Mouse (Mus musculus) hindbrain, postnatal 0 days (tissue): ENCODE measurements around the gene Cfap299. TPM values are rescaled to one million over a fixed set of nuclear protein-coding genes. Genes with fewer than 3 reads are reported as not detected.

Source experiments
- ATAC-seq: fragments of 200-750 bp; cut with Nextera tagmentation; 2 replicates; pipeline ENCODE4 v1.8.0; 2017; ENCODE audit warnings: mild to moderate bottlenecking, moderate TSS enrichment, moderate library complexity
- DNase-seq: peaks from one replicate; pipeline ENCODE4 v3.0.0-alpha.2; 2015; ENCODE audit warnings: low spot score
- H3K27ac ChIP-seq: fragments of 300-500 bp; sonication (generic); 2 replicates; pipeline ENCODE4 v1.5.1; 2014; ENCODE audit warnings: mild to moderate bottlenecking
- H3K27me3 ChIP-seq: fragments of 300-500 bp; sonication (generic); 2 replicates; pipeline ENCODE4 v1.6.1; 2014; ENCODE audit warnings: low read length, mixed read lengths; ENCODE audit not compliant: insufficient read depth
- H3K36me3 ChIP-seq: fragments of 300-500 bp; sonication (generic); 2 replicates; pipeline ENCODE4 v1.6.1; 2014; ENCODE audit warnings: low read length, mixed read lengths; ENCODE audit not compliant: insufficient read depth
- H3K4me1 ChIP-seq: fragments of 300-500 bp; sonication (generic); 2 replicates; pipeline ENCODE4 v1.6.1; 2014; ENCODE audit warnings: antibody characterized with exemption, low read length, mixed read lengths; ENCODE audit not compliant: insufficient read depth
- H3K4me2 ChIP-seq: fragments of 300-500 bp; sonication (generic); 2 replicates; pipeline ENCODE4 v1.6.1; 2014; ENCODE audit warnings: low read depth, mild to moderate bottlenecking, low read length, moderate library complexity, mixed read lengths
- H3K4me3 ChIP-seq: fragments of 300-500 bp; sonication (generic); 2 replicates; pipeline ENCODE4 v1.5.1; 2014; ENCODE audit warnings: low read length
- H3K9ac ChIP-seq: fragments of 300-500 bp; sonication (generic); replicated peaks from 2 replicates; pipeline ENCODE4 v1.6.1; 2014; ENCODE audit warnings: mild to moderate bottlenecking, low read length, moderate library complexity, mixed read lengths
- H3K9me3 ChIP-seq: fragments of 300-500 bp; sonication (generic); 2 replicates; pipeline ENCODE4 v1.6.1; 2016; ENCODE audit warnings: low read length, mixed read lengths
- CTCF ChIP-seq: IDR thresholded peaks from 2 replicates; pipeline ENCODE4 v1.5.1; 2016; ENCODE audit warnings: antibody characterized with exemption, control low read depth, low read depth
- WGBS: fragments of 180-500 bp; shearing (Covaris S2); extraction: QIAGEN DNeasy Blood & Tissue Kit; methylation state at CpG from one replicate; pipeline ENCODE4 v1.1.7; 2014; 5-methylcytosine and 5-hydroxymethylcytosine counted together
- polyA plus RNA-seq: library from polyadenylated mRNA; unstranded; fragments of >200 nt; fragmentation: Nextera tagmentation; extraction: Ambion mirVana; gene quantifications from 2 replicates; pipeline ENCODE4 v1.2.1, GENCODE M21; 2015
- total RNA-seq: library from RNA; depleted of rRNA; stranded (reverse); fragments of >200 nt; gene quantifications from 2 replicates; pipeline ENCODE4 v1.2.3, GENCODE M21; 2014; rRNA removed

Gene Cfap299
- total RNA-seq (1.0 TPM in 1 of 2 replicates, not detected in the other), polyA plus RNA-seq (2.3 and 3.5 TPM in 2 replicates)

GRCm38 (mm10) chr5:98328848-98329624 is at the start of gene Cfap299:
Gene Cfap299, plus strand, starts transcription at chr5:98329304.
- H3K27ac ChIP-seq = no peak within 1 kb of the TSS
- DNase-seq = peak; percentile 83
- TF ChIP-seq CTCF = peak; percentile 98
- H3K9ac ChIP-seq = 0 out of 2 replicates have a peak within 1 kb of the TSS, but pooled peaks have one; percentile 30
- H3K36me3 ChIP-seq = no peaks in the 10 kb centered on the region
- H3K9me3 ChIP-seq = no peaks in the 10 kb centered on the region
- H3K4me3 ChIP-seq = peak within 1 kb of the TSS; percentile 54
- WGBS = 2% methylated on average over 46 of the region's 46 CpGs
- peak; percentile 96 for ATAC-seq
- H3K27me3 ChIP-seq = no peaks in the 10 kb centered on the region
- H3K4me1 ChIP-seq = no peaks in the 10 kb centered on the region
- H3K4me2 ChIP-seq = peak within 1 kb of the TSS; percentile 89

GRCm38 (mm10) chr5:98281993-98282392 is 47.1 kb upstream of the Cfap299 start:
- H3K9me3 ChIP-seq = no peaks in the 10 kb centered on the region
- H3K4me3 ChIP-seq = no peak overlapping the region
- H3K4me1 ChIP-seq = no peaks in the 10 kb centered on the region
- no peaks in the 10 kb centered on the region for H3K36me3 ChIP-seq
- H3K4me2 ChIP-seq = no peak overlapping the region
- 34% methylated on average over 9 of the region's 9 CpGs for WGBS
- no peak overlapping the region for H3K9ac ChIP-seq
- no peak for TF ChIP-seq CTCF
- peak; percentile 20 for DNase-seq
- no peak for ATAC-seq
- H3K27me3 ChIP-seq = no peaks in the 10 kb centered on the region
- H3K27ac ChIP-seq = no peak overlapping the region

- Histone ChIP-seq H3K9me3 (no peaks in the 10 kb centered on the region), H3K36me3 (no peaks in the 10 kb centered on the region), H3K4me3 (no peak overlapping the region), H3K27ac (no peak overlapping the region), H3K9ac (no peak overlapping the region), H3K4me2 (no peak overlapping the region), H3K27me3 (no peaks in the 10 kb centered on the region), H3K4me1 (no peaks in the 10 kb centered on the region)
- TF ChIP-seq CTCF = no peak
- 42% methylated on average over 17 of the region's 17 CpGs for WGBS
- ATAC-seq = no peak
- DNase-seq = no peak
Observed at GRCm38 (mm10) chr5:98283696-98284478, 45.2 kb upstream of the Cfap299 start.

GRCm38 (mm10) chr5:98290642-98291041 is 38.5 kb upstream of the Cfap299 start:
- Histone ChIP-seq H3K4me3 (no peak overlapping the region), H3K9me3 (no peaks in the 10 kb centered on the region), H3K36me3 (no peaks in the 10 kb centered on the region), H3K4me2 (no peak overlapping the region), H3K27ac (no peak overlapping the region), H3K27me3 (peaks cover 4% of the 10 kb centered on the region), H3K9ac (no peak overlapping the region), H3K4me1 (no peaks in the 10 kb centered on the region)
- DNase-seq (no peak), ATAC-seq (no peak)
- WGBS = 80% methylated on average over 8 of the region's 8 CpGs
- no peak for TF ChIP-seq CTCF

- Histone ChIP-seq H3K4me2 (peak overlapping the region; percentile 55), H3K4me3 (peak overlapping the region; percentile 29), H3K36me3 (no peaks in the 10 kb centered on the region), H3K9me3 (no peaks in the 10 kb centered on the region), H3K4me1 (no peaks in the 10 kb centered on the region), H3K27me3 (peaks cover 4% of the 10 kb centered on the region), H3K9ac (no peak overlapping the region), H3K27ac (no peak overlapping the region)
- DNase-seq (peak; percentile 15), ATAC-seq (no peak)
- no peak for TF ChIP-seq CTCF
- WGBS = 3% methylated on average over 19 of the region's 19 CpGs
Observed at GRCm38 (mm10) chr5:98292388-98293048, 36.6 kb upstream of the Cfap299 start.

- no peak for DNase-seq
- ATAC-seq = no peak
- no peak overlapping the region for H3K9ac ChIP-seq
- 2% methylated on average over 12 of the region's 12 CpGs for WGBS
- H3K4me3 ChIP-seq = peak overlapping the region; percentile 29
- no peak for TF ChIP-seq CTCF
- H3K4me1 ChIP-seq = no peaks in the 10 kb centered on the region
- H3K27ac ChIP-seq = no peak overlapping the region
- no peaks in the 10 kb centered on the region for H3K36me3 ChIP-seq
- H3K27me3 ChIP-seq = peaks cover 4% of the 10 kb centered on the region
- H3K9me3 ChIP-seq = no peaks in the 10 kb centered on the region
- H3K4me2 ChIP-seq = peak overlapping the region; percentile 55
Observed at GRCm38 (mm10) chr5:98293049-98293715, 35.9 kb upstream of the Cfap299 start.
